Mouse (Mus musculus): ENCODE measurements at regions not wholly inside any gene's neighbourhood (a gene's known extent, or its start where the extent isn't known, plus 50 kb on each side); places are given as distances from the start of the nearest gene placed in this dataset.

DNA sequence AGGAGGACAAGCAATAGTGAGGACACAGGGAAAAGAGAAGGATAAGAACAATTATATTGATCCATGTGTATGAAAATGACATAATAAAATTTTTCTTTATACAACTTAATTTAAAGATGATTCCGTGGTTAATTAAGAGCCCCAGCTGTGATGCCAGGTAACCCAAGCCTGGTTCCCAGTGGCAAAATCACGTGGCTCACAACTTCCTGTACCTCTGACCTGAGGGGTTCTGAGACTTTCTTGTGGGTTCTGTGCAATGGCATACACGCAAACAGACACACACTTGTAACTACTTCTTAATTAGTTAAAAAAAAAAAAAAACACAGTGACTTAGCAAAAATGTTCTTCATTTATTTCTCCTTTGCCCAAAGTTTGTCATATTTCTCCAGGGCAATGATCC lies 57.2 kb upstream of the Gadd45a start:
- no peak for TF ChIP-seq CTCF (IDR thresholded peaks at IDR 0.05; ENCODE audit: low read depth)
- WGBS: 71% methylated on average over 3 of the region's 3 CpGs
- no peak for DNase-seq

DNA sequence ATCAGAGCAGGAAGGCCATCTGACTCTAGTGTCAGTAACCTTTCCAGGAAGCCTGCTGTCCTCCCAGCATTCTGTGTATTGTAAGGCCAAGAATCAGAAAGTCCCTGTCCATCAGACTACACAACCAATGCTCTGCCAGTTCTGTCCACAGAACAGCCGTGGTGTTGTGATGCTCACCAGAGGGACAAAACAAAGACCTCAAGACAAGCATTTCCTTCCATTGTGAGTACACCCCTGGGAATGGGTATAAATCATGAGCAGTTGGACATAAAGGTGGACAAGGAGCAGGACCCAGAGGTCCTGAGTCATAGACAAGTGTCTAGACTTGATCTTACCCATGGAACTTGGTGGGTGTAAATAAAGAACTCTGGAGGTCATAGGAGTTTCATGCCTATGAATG lies 55.9 kb upstream of the Gadd45a start:
- H3K4me2 ChIP-seq: no peak overlapping the region
- no peaks in the 10 kb centered on the region for H3K36me3 ChIP-seq (ENCODE audit: insufficient read depth)
- no peaks in the 10 kb centered on the region for H3K4me1 ChIP-seq (ENCODE audit: insufficient read depth)
- H3K9ac ChIP-seq: no peak overlapping the region
- no peak for TF ChIP-seq CTCF (IDR thresholded peaks at IDR 0.05; ENCODE audit: low read depth)
- 77% methylated on average over 1 of the region's 1 CpGs for WGBS
- H3K27ac ChIP-seq (ENCODE audit: low read depth): no peak overlapping the region
- ATAC-seq (ENCODE audit: insufficient read depth) (no peak), DNase-seq (no peak)
- no peak overlapping the region for H3K4me3 ChIP-seq (ENCODE audit: low read depth, low read length)
- H3K27me3 ChIP-seq (ENCODE audit: insufficient read depth, low read length): no peaks in the 10 kb centered on the region
- H3K9me3 ChIP-seq (ENCODE audit: low read depth, low read length): no peaks in the 10 kb centered on the region

More for the DNA sequence above, 57.2 kb upstream of the Gadd45a start:
- Histone ChIP-seq H3K36me3 (ENCODE audit: insufficient read depth) (no peaks in the 10 kb centered on the region), H3K27ac (ENCODE audit: low read depth) (no peak overlapping the region), H3K9ac (no peak overlapping the region), H3K4me2 (no peak overlapping the region), H3K4me3 (ENCODE audit: low read depth, low read length) (no peak overlapping the region), H3K9me3 (ENCODE audit: low read depth, low read length) (no peaks in the 10 kb centered on the region), H3K27me3 (ENCODE audit: insufficient read depth, low read length) (no peaks in the 10 kb centered on the region), H3K4me1 (ENCODE audit: insufficient read depth) (no peaks in the 10 kb centered on the region)
- no peak for ATAC-seq (ENCODE audit: insufficient read depth)

DNA sequence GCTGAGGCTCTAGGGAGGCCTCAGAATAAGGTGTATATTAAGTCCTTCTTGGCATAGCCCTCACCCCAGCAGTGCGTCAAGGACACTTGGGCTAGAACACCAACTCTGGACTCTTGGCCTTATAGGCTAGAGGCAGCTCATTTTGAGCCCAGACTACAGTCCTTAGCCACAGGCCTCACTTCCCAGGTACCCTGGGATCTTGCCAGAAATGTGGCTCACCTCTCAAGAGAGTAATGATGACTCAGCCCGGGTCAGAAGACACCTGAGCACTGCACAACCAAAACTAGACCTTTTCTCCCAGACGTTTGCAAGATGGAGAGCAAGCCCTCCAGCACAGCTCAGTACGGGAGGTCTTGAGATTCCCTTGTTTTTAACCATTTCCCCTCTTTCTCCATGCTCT lies 52.9 kb upstream of the Gadd45a start:
- no peak for DNase-seq
- Histone ChIP-seq H3K9me3 (ENCODE audit: low read depth, low read length) (no peaks in the 10 kb centered on the region), H3K9ac (no peak overlapping the region), H3K36me3 (ENCODE audit: insufficient read depth) (no peaks in the 10 kb centered on the region), H3K4me1 (ENCODE audit: insufficient read depth) (no peaks in the 10 kb centered on the region), H3K4me3 (ENCODE audit: low read depth, low read length) (no peak overlapping the region), H3K27me3 (ENCODE audit: insufficient read depth, low read length) (no peaks in the 10 kb centered on the region), H3K4me2 (no peak overlapping the region), H3K27ac (ENCODE audit: low read depth) (no peak overlapping the region)
- no peak for TF ChIP-seq CTCF (IDR thresholded peaks at IDR 0.05; ENCODE audit: low read depth)
- no peak for ATAC-seq (ENCODE audit: insufficient read depth)
- 63% methylated on average over 4 of the region's 4 CpGs for WGBS

DNA sequence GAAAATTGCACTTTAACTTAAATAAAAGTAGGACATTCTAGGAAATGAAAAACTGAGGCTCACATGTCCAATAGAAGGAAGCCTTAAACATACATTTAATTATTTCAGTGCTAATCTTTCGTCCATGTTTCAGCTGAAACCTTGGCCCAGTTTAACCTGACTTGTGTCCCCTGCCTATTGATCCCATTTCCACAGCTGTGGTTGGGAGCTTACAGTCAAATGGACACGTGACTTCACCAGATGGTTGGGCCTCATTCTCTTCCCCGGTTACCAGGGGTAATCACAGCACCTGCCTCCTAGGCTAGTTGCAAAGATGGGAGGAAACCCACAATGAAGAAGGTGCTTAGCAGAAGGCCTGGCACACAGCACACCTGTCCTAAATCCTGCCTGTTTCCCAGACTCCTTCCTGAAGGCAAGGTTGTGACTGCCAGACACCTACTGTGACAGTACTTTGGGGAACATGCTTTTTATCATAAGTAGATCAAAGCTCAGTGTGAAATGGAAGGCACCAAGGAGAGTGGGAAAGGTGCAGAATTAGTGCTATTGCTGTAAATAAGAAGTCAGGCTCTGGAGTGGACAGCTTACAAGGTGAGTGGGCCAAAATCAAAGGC lies 52.4 kb upstream of the Gadd45a start:
- H3K9me3 ChIP-seq (ENCODE audit: low read depth, low read length): no peaks in the 10 kb centered on the region
- no peaks in the 10 kb centered on the region for H3K36me3 ChIP-seq (ENCODE audit: insufficient read depth)
- H3K9ac ChIP-seq: no peak overlapping the region
- no peak for TF ChIP-seq CTCF (IDR thresholded peaks at IDR 0.05; ENCODE audit: low read depth)
- no peak overlapping the region for H3K4me3 ChIP-seq (ENCODE audit: low read depth, low read length)
- no peaks in the 10 kb centered on the region for H3K4me1 ChIP-seq (ENCODE audit: insufficient read depth)
- H3K27ac ChIP-seq (ENCODE audit: low read depth): no peak overlapping the region
- no peak overlapping the region for H3K4me2 ChIP-seq
- no peak for ATAC-seq (ENCODE audit: insufficient read depth)
- WGBS: 84% methylated on average over 3 of the region's 3 CpGs
- no peaks in the 10 kb centered on the region for H3K27me3 ChIP-seq (ENCODE audit: insufficient read depth, low read length)
- no peak for DNase-seq

DNA sequence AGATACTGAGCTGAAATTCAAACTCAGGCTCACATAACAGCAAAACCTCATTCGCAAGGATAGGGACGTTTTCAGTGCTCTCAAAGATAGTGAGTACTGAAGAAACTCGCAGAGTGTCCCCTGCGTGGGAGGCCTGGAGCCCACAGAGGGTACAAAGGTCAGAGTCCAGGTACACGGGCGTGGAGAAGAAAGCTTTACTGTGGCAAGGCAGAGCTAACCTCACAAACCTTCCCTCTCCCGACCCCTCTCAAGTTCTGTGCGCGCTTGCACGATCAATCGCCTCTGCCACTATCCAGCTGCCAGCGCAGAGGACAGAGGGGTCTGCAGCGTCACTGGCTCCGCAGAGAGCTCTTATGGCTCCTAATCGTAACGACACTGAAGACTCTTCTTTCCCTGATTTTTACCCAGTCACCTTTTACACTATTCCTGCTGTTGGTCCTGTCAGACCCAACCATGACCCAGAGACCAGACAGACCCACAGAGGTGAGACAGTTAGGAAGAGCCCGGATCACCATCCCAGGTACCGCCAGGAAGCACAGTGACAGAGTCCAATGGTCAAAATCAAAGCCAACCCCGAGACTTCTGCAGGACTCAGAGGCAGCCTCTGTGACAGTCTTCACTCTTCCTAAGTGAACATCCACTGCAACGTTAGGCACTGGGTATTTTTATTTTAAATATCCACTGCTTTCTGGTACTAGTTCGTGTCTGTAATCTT lies 51.6 kb upstream of the Gadd45a start:
- no peaks in the 10 kb centered on the region for H3K27me3 ChIP-seq (ENCODE audit: insufficient read depth, low read length)
- ATAC-seq (ENCODE audit: insufficient read depth) (no peak), DNase-seq (no peak)
- H3K9me3 ChIP-seq (ENCODE audit: low read depth, low read length): no peaks in the 10 kb centered on the region
- no peaks in the 10 kb centered on the region for H3K36me3 ChIP-seq (ENCODE audit: insufficient read depth)
- no peak overlapping the region for H3K4me3 ChIP-seq (ENCODE audit: low read depth, low read length)
- 53% methylated on average over 21 of the region's 21 CpGs for WGBS
- H3K9ac ChIP-seq: no peak overlapping the region
- H3K27ac ChIP-seq (ENCODE audit: low read depth): no peak overlapping the region
- no peak for TF ChIP-seq CTCF (IDR thresholded peaks at IDR 0.05; ENCODE audit: low read depth)
- no peak overlapping the region for H3K4me2 ChIP-seq
- no peaks in the 10 kb centered on the region for H3K4me1 ChIP-seq (ENCODE audit: insufficient read depth)

DNA sequence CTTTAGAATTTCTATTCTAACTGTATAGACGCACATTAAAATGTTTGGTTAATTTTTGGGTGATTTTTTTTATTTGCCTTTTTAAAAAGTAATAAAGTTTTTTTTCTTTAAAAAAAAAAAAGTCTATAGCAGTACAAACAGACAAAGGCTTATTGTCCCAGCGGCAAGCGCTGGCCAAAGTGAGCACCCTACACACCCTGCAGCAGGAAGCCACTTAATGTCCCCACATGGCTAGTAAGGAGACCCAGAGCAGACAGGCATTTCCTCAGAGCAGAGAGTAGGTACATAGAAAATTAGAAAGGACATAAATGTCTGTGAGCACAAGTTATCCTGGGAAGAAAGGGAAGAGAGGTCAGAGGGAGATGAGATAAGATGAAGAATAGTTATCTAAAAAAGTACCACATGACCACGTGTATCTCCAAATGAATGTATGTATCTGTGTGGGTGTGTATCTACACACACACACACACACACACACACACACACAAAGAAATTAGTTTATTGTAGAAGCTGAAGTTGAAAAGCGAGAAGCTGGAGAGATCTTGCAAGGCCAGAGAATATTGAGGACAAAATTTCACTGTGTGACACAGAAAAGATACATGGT lies 50.7 kb upstream of the Gadd45a start:
- ATAC-seq (ENCODE audit: insufficient read depth): no peak
- no peak for TF ChIP-seq CTCF (IDR thresholded peaks at IDR 0.05; ENCODE audit: low read depth)

DNA sequence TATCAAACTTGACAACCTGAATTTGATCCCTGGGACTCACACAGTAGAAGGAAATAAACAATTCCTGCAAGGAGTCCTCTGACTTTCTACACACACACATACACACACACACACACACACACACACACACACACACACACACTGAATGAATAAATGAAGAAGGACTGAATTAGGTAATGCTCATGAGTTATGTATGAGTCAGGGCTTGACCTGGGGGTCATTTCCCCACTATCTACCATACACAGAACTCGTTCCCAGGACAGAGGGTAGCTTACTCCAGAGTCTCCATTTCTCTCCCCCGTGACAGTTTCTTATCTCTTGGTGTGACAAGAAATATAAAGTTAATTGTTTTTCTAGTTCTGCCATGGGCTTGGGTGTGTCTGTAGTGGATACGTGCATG lies 50.1 kb upstream of the Gadd45a start:
- no peaks in the 10 kb centered on the region for H3K36me3 ChIP-seq (ENCODE audit: insufficient read depth)
- H3K9me3 ChIP-seq (ENCODE audit: low read depth, low read length): no peaks in the 10 kb centered on the region
- H3K4me1 ChIP-seq (ENCODE audit: insufficient read depth): no peaks in the 10 kb centered on the region
- H3K27me3 ChIP-seq (ENCODE audit: insufficient read depth, low read length): no peaks in the 10 kb centered on the region
- H3K4me2 ChIP-seq: no peak overlapping the region
- no peak overlapping the region for H3K9ac ChIP-seq
- H3K27ac ChIP-seq (ENCODE audit: low read depth): no peak overlapping the region
- DNase-seq: no peak
- ATAC-seq (ENCODE audit: insufficient read depth): no peak; the same call in 1 of the 2 replicates
- WGBS: 26% methylated on average over 3 of the region's 3 CpGs
- no peak for TF ChIP-seq CTCF (IDR thresholded peaks at IDR 0.05; ENCODE audit: low read depth)
- no peak overlapping the region for H3K4me3 ChIP-seq (ENCODE audit: low read depth, low read length)

More for the DNA sequence above, 50.7 kb upstream of the Gadd45a start:
- no peak overlapping the region for H3K27ac ChIP-seq (ENCODE audit: low read depth)
- H3K9me3 ChIP-seq (ENCODE audit: low read depth, low read length): no peaks in the 10 kb centered on the region
- H3K27me3 ChIP-seq (ENCODE audit: insufficient read depth, low read length): no peaks in the 10 kb centered on the region
- no peak overlapping the region for H3K4me3 ChIP-seq (ENCODE audit: low read depth, low read length)
- H3K9ac ChIP-seq: no peak overlapping the region
- H3K4me1 ChIP-seq (ENCODE audit: insufficient read depth): no peaks in the 10 kb centered on the region
- no peak overlapping the region for H3K4me2 ChIP-seq
- no peak for DNase-seq
- H3K36me3 ChIP-seq (ENCODE audit: insufficient read depth): no peaks in the 10 kb centered on the region
- 65% methylated on average over 5 of the region's 5 CpGs for WGBS

All from lung, embryonic 14.5 days (tissue).